Mouse (Mus musculus) kidney, postnatal 25 days (tissue): ENCODE results near the gene Olfr1438-ps1.
"Not testable (repeated sequence)": the region's sequence is repeated elsewhere in the genome, so short reads cannot be mapped to it uniquely, and the experiment has no call there.

Experiments used
- DNase-seq, 2 experiments: peaks; one replicate each; pipeline ENCODE4 v3.0.0; 2021; ENCODE audit warnings: mixed read lengths in 2 of 2

Gene Olfr1438-ps1

DNA sequence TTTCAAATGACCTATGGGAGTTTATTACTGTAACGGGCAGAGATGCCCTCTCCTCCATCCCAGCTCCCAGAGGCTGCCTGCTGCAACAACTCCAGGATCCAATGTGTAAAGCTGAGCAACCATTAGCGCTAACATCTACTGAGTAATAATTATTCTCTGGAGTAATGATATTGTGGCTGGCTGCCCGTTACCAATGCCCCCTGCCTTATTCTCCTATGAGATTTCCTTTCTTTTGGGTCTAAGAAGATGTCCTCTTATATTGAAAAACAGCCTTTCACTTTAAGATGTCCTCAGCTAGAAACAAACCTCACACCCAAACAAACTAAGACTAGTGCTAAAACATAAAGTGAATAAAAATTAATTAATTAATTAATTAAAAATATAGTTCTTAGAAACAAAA lies at the start of gene Olfr1438-ps1:
Olfr1438-ps1 (minus strand) TSS at position 101 of the 400 bp plus-strand sequence.
- no peak for DNase-seq

DNA sequence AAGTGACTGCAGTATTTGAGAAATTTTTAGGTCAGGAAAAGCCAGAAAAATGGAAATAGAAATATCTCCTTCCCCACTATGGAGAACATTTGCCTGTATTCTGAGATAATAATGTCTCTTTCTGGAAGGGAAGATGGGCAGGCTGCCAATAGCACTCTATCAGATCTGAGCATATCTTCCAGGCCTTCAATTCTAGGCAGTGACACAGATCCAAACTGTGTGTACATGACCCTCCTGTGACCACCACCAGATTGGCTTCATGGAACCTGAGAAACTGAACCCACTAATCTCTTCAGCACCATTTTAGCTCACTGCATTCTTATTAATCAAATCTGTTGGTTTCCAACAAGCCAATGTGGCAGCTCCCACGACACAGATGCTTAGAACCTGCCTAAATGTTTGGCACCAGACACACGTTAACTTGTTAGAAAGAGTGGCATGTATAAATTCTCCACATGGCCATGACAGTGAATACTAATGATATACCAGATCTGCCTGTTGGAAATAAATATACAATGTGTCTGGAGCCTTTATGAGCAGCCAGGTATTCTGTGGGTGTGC lies 38.8 kb upstream of the Olfr1438-ps1 start:
- DNase-seq, result peak in 1 of 2 experiments; percentile 2

DNA sequence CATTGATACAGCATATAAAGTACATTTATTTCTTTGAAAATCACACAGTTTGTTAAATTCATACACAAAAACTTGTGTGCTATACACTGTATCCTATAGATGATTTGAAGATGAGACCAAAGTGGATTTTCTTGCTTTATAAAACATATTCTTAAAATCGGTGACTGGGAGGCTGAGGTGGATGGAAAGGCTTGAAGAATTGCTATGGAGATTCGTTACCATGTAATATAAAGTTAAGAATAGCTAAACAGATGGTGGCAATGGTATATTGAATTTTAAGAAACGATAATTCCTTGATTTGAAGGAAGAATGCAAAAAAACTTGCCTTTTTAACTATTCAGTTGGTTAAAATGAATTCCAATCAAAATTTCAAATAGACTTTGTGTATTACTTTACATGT lies 37.3 kb upstream of the Olfr1438-ps1 start:
- no peak for DNase-seq

DNA sequence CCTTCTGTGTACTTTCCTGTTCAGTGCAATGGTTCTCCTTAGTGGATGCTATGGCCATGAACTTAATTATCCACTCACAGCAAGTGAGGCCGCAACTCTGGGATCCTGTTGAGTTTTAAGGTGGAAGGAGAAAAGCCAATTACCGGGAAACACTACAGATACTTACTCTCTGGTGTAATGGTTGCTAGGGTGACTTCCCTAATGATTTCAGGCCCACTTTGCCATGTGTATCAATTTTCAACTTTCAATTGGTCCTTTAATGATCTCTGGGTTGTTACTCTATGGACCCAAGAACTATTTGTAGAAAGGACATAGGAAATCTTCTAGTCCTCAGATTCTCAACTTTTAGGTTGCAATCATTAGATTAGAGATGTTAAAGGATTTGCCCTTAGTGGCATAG lies 10.7 kb downstream of the Olfr1438-ps1 start, which contains the start of gene Olfr1437:
Olfr1437 (minus strand) TSS at position 101 of the 400 bp plus-strand sequence.
- DNase-seq, result no peak

DNA sequence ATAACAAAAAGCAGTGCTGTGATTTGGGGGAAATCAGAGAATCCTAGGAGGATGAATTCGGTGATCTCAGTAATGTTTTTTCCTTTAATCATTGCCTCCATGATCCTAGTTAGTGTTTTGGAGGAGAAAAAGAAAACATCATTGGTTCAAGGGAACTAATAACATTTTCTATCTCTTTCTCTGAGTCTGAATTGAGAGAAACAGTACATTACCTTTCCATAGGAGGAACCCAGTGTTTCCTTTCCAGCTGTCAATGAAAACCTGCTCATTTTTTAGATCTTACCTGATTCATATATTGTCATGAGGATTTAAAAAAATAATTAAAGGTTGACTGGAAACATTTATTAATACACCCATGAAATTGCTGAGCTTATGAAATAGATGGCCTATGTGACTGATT lies 36.7 kb downstream of the Olfr1438-ps1 start, which contains the start of gene Olfr1436:
Olfr1436 (minus strand) TSS at position 101 of the 400 bp plus-strand sequence.
- DNase-seq, result not testable (repeated sequence)

DNA sequence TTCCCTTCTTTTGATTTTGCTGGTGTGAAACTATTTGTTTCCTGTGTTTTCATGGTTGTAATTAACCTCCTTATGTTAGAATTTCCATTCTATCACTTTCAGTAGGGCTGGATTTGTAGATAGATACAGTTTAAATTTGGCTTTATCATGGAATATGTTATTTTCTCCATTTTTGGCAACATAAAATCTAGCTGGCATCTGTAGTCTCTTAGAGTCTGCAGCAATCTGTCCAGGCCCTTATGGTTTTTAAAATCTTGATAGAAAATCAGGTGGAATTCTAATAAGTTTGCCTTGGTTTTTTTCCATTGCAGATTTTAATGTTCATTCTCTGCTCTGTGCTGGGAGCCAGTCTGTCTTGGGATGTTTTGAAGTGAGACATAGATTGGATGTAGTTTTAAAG lies 42.7 kb downstream of the Olfr1438-ps1 start:
- no peak for DNase-seq

DNA sequence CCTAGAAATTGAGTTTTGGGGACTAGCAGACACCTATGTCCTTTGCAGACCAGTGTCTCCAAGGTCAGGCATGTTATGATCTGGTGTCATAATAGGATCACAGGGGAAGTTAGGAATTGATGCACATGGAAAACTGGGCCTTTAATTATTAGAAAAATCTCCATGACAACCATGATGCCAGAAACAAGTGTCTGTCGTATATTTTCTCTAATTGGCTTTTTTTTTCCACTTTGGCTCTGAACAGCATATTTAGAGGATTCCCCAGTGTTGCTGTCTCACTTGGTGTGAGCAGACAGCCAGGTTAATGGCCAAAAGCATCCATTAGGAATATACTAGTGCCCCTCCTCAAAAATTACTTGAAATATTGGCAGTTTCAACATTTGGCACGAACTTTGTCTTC lies 56.2 kb downstream of the Olfr1438-ps1 start, which contains the start of gene Olfr1434:
Olfr1434 (plus strand) TSS at position 301 of the 400 bp plus-strand sequence.
- no peak for DNase-seq
